Mouse (Mus musculus) large intestine, adult 2 months (tissue): Measurements from ENCODE around the gene Kmo. TPM values are rescaled to one million over a fixed set of nuclear protein-coding genes. Genes with fewer than 3 reads are reported as not detected.

Experiments
- DNase-seq: peaks from one replicate; pipeline ENCODE4 v3.0.0-alpha.2; 2012; ENCODE audit warnings: low read depth, low spot score
- WGBS: fragments of 180-500 bp; shearing (Covaris S2); methylation state at CpG from one replicate; pipeline ENCODE4 v1.1.7; 2018; 5-methylcytosine and 5-hydroxymethylcytosine counted together
- polyA plus RNA-seq: library from polyadenylated mRNA; depleted of rRNA; stranded (reverse); fragments of >200 nt; gene quantifications from 2 replicates; pipeline ENCODE4 v1.2.3, GENCODE M21; 2012; rRNA removed

Kmo gene
- polyA plus RNA-seq, 1 experiment, result 1.4 TPM

DNA sequence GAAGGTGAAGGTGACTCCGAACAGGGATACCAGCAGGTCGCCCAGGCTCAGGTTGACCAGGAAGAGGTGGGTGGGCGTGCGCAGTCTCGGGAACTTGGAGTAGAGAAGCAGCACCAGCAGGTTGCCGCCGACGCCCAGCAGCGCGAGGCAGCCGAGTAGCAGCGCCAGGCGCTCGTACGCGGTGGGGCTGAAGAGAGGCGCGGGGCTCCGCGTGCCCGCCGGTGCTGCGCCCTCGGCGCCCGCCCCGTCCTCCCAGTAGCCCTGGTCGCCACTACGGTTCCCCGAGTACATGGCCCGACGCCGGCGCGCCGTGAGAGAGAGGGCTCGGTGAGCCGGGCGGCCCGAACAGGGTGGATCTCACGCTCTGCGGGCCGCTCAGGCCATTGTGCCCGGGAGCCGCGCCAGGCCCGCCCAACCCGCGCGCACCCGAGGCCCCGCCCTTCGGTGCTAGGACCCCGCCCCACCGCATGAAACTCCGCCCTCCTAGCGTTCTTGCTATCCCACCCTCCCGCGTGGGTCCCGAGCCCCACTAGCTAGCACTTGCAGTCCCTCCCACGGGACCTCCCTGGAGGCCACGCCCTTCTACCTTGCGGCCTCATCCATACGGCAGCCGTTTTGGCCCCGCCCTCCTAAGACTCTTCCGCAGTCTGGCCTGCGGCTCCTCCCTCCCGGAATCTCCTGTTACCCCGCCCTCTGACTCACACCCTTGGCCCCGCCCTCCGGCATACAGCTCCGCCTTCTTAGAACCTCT, 72.2 kb downstream of the Kmo start, which contains the start of the genes Opn3 and Chml:
Gene Opn3, minus strand, starts transcription at position 531 of the 751 bp plus-strand sequence.
Gene Chml, minus strand, starts transcription at position 656 of the 751 bp plus-strand sequence.
- whole genome bisulfite sequencing, result under 1% methylated on average over 73 of the region's 73 CpGs
- DNase-seq, result peak; percentile 95

DNA sequence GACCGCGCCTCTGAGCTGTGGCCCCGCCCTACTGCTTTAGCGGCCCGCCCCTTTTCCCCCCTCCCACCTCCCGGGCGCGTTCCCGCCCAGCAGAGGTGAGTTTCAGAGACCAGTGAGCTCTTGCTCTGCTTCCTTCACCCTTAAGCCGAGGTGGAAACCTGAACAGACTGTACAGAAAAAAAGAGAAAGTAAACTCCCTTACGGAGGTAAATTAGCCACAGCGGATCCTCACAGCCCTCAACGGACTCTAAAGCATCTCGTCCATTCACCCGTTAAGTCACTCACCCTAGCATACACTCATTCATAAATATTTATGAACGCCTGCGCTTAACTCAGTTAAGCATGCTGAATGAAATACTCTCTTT, 72.8 kb downstream of the Kmo start:
- whole genome bisulfite sequencing, result 0% methylated on average over 17 of the region's 17 CpGs
- no peak for DNase-seq

DNA sequence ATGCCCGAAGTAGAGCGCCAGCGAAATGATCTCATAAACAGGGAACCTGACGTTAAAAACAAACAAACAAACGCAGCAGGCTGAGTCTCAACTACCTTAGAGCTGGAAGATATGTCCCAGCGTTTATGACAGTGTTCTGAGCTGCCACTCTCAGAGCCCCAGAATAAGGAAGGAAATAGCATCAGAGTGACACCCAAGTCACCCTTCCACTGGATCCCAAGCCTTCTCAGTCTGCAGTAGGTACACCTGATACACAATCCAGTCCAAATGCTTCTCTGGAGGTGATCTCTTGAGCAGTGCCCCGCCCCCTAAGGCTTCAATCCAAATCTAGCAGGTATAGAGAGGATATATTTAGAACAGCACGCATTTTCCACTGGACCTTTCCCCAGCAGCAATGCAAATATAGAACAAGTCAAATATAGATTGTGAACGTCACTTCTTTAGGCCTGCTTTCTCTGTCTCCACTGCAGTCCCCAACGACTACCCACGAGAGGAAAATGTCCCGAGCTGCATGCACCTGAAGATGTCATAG, 73.3 kb downstream of the Kmo start:
- DNase-seq, result no peak
- WGBS, result 18% methylated on average over 12 of the region's 12 CpGs

DNA sequence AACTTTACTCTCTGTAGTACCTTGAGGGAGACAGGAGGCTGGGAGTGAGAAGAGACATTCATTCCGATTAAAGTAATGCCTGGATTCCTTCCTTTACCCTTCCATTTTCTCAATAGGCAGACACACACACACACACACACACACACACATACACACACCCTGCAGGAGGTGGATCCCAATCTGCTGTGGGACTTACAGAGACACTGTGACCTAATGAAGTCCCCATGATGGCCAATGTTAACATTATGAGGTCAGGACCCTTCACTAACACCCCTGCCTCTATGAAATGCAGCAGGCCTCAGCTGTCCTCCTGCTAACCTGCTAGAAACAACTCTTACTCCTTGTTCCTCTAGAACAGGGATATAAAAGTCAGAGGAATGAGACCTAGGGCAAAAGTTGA, 78.1 kb downstream of the Kmo start, which contains the start of gene Wdr64:
Gene Wdr64, plus strand, starts transcription at position 301 of the 400 bp plus-strand sequence.
- WGBS, result 83% methylated on average over 1 of the region's 1 CpGs
- no peak for DNase-seq

DNA sequence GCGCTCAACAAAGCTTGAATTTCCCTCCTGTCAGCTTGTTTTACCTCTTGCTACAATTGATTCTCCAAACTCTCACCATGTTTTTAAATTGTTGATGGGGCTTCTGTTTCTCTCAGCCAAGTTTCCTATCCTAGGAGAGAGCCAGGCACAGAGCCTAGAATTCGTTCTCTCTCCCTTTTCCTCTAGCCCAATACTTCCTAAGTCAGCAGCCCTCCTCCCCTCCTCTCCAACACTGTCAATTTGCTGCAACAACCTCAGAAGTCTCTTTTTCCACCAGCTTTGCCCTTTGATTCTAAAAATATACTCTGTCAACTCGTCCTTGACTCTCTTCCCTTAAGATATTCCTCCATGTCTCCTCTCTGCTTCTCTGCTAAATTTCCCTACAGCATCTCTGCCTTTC, 79.2 kb downstream of the Kmo start:
- WGBS, result 61% methylated on average over 3 of the region's 3 CpGs
- DNase-seq, result no peak

DNA sequence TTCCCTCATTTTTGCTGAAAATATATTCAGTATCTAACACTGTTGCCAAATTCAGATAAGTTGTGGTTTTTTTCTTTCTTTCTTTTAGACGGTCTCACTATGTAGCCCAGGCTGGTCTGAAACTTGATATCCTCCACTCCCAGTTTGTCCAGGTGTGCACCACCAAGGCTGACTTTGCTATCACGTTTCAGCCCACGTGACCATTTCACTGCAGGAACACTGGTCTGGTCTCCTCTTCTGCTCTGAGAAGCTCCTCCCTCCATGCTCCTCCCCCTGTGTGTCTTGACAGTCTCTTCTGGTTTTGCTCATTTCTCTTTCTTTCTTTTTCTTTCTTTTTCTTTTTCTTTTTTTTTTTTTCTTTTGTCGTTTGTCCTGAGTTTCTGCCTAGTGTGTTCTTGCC, 79.6 kb downstream of the Kmo start:
- WGBS, result 24% methylated on average over 4 of the region's 4 CpGs
- no peak for DNase-seq

DNA sequence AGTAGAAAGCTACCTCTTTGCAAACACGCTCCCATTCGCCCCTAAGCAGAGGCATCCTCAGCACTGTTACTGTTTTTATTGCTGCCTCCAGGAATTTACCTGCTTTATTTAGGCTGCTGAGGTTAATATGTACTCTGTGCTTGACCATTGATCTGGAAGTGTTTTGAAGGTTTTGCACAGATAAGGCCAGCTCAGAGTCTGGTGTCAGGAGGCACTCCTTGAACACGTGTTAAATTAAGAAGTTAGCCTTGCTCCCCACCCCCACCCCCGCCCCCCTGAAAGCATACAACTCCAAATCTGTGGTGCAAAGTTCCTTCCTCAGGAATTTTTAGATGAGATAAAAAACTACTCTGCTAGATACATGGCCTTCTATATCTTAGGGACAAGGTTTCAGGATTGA, 81.0 kb downstream of the Kmo start:
- DNase-seq, result no peak
- 41% methylated on average over 4 of the region's 4 CpGs for WGBS

DNA sequence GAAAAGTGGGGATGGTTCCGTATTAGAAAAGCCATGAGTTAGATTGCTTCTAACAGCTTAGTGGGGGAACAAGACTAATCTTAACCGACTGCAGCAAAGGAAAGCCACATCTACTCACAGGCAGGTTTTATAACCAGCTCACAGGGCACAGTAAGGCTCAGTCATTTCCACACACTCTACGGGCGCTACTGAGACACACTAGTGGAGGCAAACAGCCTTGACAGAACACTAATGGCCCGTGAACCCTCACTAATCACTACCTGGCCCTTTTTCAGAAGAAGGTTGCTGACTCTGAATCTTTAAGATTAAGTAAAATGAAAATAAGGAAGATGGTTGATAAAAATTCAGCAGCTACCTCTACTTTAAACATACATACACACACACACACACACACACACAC, 87.4 kb downstream of the Kmo start:
- no peak for DNase-seq
- WGBS, result 63% methylated on average over 5 of the region's 5 CpGs

DNA sequence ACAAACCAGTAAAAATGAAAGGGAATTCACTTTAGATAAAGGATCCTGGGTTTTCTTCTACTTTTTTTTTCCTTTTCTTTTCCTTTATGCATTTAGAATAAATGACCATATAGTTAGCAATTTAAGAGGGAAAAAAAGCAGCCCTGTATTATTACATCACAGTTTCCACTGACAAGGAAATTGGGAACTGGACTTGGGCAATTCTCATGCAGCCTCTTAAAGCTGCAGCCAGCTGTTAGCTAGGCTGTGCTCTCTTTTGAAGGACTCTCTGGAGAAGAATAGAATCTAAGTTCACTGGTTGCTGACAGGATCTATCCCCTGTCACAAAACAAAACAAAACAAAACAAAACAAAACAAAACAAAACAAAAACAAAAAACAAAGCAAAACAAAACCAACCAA, 87.8 kb downstream of the Kmo start:
- DNase-seq, result no peak

Other genes with a start within 250 kb of the Kmo start
- gene Rgs7, start 127.9 kb upstream of the Kmo start, polyA plus RNA-seq, result 0.15 and 0.17 TPM in 2 replicates
- gene Fh1, start 5.3 kb downstream of the Kmo start, polyA plus RNA-seq, result 47.6 and 50.6 TPM in 2 replicates
- gene Opn3, start 72.4 kb downstream of the Kmo start, polyA plus RNA-seq, result 1.6 and 1.8 TPM in 2 replicates
- 0.51 and 3.6 TPM in 2 replicates for gene Chml, start 72.5 kb downstream of the Kmo start, polyA plus RNA-seq
- not detected in 2 replicates for gene Wdr64, start 78.2 kb downstream of the Kmo start, polyA plus RNA-seq